Mouse (Mus musculus): Measurements from ENCODE around the gene Cwc22. TPM values are rescaled to one million over a fixed set of nuclear protein-coding genes. Genes with fewer than 3 reads are reported as not detected.

The Cwc22 gene
- polyA plus RNA-seq, 1 experiment from 2014 or later = 8.8 TPM

DNA sequence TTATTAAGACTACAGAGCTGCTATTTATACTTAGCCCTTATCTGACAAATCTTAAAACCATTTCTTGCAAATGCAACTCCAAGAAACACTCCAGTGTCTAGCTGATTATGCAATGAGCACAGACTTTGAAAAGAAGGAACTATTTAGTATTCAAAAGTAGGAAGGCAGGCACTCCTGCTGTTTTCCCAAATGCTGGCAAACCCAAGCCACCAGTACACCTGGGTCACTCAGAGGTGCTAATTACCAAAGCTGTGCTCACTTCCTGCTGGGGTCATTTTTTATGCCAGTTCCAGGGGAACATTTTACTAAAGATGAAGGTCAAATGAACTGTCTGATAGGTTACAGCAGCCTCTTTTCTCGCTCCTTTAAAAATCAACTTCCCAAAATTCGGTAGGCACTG lies 28.2 kb downstream of the Cwc22 start:
- Histone ChIP-seq H3K27me3 (replicated peaks; ENCODE audit: control insufficient read depth, insufficient read depth, low read length) (no peaks in the 10 kb centered on the region), H3K4me3 (ENCODE audit: low read depth, low read length) (no peak overlapping the region), H3K9ac (ENCODE audit: low read depth, low read length) (no peak overlapping the region), H3K4me1 (replicated peaks; ENCODE audit: control insufficient read depth, insufficient read depth, low read length) (no peaks in the 10 kb centered on the region), H3K36me3 (ENCODE audit: control insufficient read depth, insufficient read depth) (peaks cover 51% of the 10 kb centered on the region), H3K9me3 (ENCODE audit: control insufficient read depth) (no peaks in the 10 kb centered on the region), H3K27ac (ENCODE audit: low read depth, low read length) (no peak overlapping the region), H3K4me2 (replicated peaks; ENCODE audit: low read depth) (no peak overlapping the region)
- 90% methylated on average over 2 of the region's 2 CpGs for WGBS
- no peak for TF ChIP-seq CTCF (IDR thresholded peaks at IDR 0.05; ENCODE audit: low read depth)
- no peak for ATAC-seq

- 98% methylated on average over 3 of the region's 3 CpGs for WGBS
- no peak overlapping the region for H3K4me2 ChIP-seq (replicated peaks; ENCODE audit: low read depth)
- peaks cover 57% of the 10 kb centered on the region for H3K36me3 ChIP-seq (ENCODE audit: control insufficient read depth, insufficient read depth)
- H3K9me3 ChIP-seq (ENCODE audit: control insufficient read depth) = no peaks in the 10 kb centered on the region
- no peaks in the 10 kb centered on the region for H3K27me3 ChIP-seq (replicated peaks; ENCODE audit: control insufficient read depth, insufficient read depth, low read length)
- no peaks in the 10 kb centered on the region for H3K4me1 ChIP-seq (replicated peaks; ENCODE audit: control insufficient read depth, insufficient read depth, low read length)
- no peak overlapping the region for H3K4me3 ChIP-seq (ENCODE audit: low read depth, low read length)
- H3K9ac ChIP-seq (ENCODE audit: low read depth, low read length) = no peak overlapping the region
- TF ChIP-seq CTCF (IDR thresholded peaks at IDR 0.05; ENCODE audit: low read depth) = no peak
- no peak overlapping the region for H3K27ac ChIP-seq (ENCODE audit: low read depth, low read length)
- no peak for ATAC-seq
Measured at GRCm38 (mm10) chr2:77917360-77917734, 28.8 kb downstream of the Cwc22 start.

DNA sequence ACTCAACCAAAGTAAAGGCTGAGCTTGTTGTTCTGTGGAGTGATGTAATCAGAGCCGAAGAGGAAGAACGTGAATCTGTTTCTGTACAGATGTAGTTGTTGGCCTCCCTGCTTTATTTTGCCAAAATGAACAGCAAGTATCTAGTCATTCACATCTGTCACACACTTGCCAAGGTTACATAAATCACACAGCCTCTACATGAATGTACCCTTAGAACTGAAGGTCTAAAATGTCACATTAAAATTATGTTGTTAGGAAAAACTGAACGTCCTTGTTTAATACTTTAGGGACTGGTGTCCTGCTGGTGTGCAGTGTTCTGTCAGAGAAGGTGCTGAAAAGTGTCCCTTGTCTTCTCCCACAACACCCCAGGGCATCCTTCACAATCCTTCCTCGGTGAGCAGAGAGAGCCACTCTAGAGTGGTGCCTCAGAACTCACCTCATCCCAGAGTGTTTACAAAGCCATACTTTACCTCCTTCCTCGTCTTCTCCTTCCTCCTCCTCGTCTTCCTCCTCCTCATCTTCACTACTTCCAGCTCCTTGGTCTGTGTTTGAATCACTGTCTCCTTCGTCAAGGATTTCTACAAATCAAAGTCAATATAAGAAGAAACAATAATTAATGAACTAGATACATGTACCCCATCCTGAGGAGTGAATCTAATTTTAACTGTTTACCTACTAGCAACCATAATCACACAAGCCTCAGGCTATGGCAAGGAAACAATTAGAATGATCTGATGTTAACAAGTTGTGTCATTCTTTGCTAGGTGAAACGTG lies 29.4 kb downstream of the Cwc22 start:
- H3K27ac ChIP-seq (ENCODE audit: low read depth, low read length) = no peak overlapping the region
- TF ChIP-seq CTCF (IDR thresholded peaks at IDR 0.05; ENCODE audit: low read depth) = no peak
- H3K9ac ChIP-seq (ENCODE audit: low read depth, low read length) = no peak overlapping the region
- H3K4me1 ChIP-seq (replicated peaks; ENCODE audit: control insufficient read depth, insufficient read depth, low read length) = no peaks in the 10 kb centered on the region
- no peaks in the 10 kb centered on the region for H3K27me3 ChIP-seq (replicated peaks; ENCODE audit: control insufficient read depth, insufficient read depth, low read length)
- H3K4me2 ChIP-seq (replicated peaks; ENCODE audit: low read depth) = no peak overlapping the region
- WGBS = 83% methylated on average over 8 of the region's 8 CpGs
- no peak overlapping the region for H3K4me3 ChIP-seq (ENCODE audit: low read depth, low read length)
- no peaks in the 10 kb centered on the region for H3K9me3 ChIP-seq (ENCODE audit: control insufficient read depth)
- H3K36me3 ChIP-seq (ENCODE audit: control insufficient read depth, insufficient read depth) = peaks cover 57% of the 10 kb centered on the region
- ATAC-seq = no peak

DNA sequence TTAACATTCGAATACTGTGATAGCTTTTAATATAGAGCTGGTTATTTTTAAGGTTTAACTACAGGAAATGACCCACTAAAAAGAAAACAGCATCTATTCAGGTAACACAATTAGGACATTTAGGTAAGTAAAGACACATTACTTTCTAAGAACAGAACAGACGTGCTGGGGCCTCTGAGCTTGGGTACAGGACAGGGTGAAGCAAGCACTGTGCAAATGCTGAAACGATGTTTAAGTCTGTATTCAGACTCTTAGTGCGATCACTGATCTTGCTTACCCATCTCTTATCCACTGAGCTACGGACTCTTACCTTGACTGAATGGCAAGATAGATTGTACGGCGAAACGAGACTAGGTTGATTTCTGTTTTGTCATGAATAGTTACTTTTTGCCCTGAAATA lies 31.0 kb downstream of the Cwc22 start:
- Histone ChIP-seq H3K9ac (ENCODE audit: low read depth, low read length) (no peak overlapping the region), H3K27ac (ENCODE audit: low read depth, low read length) (no peak overlapping the region), H3K27me3 (replicated peaks; ENCODE audit: control insufficient read depth, insufficient read depth, low read length) (no peaks in the 10 kb centered on the region), H3K36me3 (ENCODE audit: control insufficient read depth, insufficient read depth) (peaks cover 56% of the 10 kb centered on the region), H3K4me2 (replicated peaks; ENCODE audit: low read depth) (no peak overlapping the region), H3K4me1 (replicated peaks; ENCODE audit: control insufficient read depth, insufficient read depth, low read length) (no peaks in the 10 kb centered on the region), H3K9me3 (ENCODE audit: control insufficient read depth) (no peaks in the 10 kb centered on the region), H3K4me3 (ENCODE audit: low read depth, low read length) (no peak overlapping the region)
- 97% methylated on average over 8 of the region's 8 CpGs for WGBS
- TF ChIP-seq CTCF (IDR thresholded peaks at IDR 0.05; ENCODE audit: low read depth) = no peak
- ATAC-seq = no peak

DNA sequence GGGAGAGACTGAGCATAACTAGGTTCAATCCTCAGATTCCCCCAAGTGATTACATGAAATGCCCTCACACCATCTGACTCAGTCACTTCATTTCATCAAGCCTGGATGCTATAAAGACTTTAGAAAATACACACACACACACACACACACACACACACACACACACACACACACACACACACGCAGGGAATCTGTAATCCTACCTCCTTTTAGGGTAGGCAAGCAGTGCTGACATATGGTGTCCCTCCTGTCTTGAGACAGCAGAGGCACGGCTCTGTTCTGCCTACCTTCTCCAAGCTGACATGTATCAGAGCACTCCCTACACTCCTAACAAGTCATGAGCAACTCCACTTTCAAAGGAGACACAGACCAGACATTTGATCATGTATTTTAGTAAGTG lies 32.5 kb downstream of the Cwc22 start:
- Histone ChIP-seq H3K4me2 (replicated peaks; ENCODE audit: low read depth) (no peak overlapping the region), H3K4me1 (replicated peaks; ENCODE audit: control insufficient read depth, insufficient read depth, low read length) (no peaks in the 10 kb centered on the region), H3K27me3 (replicated peaks; ENCODE audit: control insufficient read depth, insufficient read depth, low read length) (no peaks in the 10 kb centered on the region), H3K9me3 (ENCODE audit: control insufficient read depth) (no peaks in the 10 kb centered on the region), H3K9ac (ENCODE audit: low read depth, low read length) (no peak overlapping the region), H3K4me3 (ENCODE audit: low read depth, low read length) (no peak overlapping the region), H3K27ac (ENCODE audit: low read depth, low read length) (no peak overlapping the region), H3K36me3 (ENCODE audit: control insufficient read depth, insufficient read depth) (peaks cover 49% of the 10 kb centered on the region)
- 78% methylated on average over 2 of the region's 2 CpGs for WGBS
- ATAC-seq = no peak
- TF ChIP-seq CTCF (IDR thresholded peaks at IDR 0.05; ENCODE audit: low read depth) = no peak

DNA sequence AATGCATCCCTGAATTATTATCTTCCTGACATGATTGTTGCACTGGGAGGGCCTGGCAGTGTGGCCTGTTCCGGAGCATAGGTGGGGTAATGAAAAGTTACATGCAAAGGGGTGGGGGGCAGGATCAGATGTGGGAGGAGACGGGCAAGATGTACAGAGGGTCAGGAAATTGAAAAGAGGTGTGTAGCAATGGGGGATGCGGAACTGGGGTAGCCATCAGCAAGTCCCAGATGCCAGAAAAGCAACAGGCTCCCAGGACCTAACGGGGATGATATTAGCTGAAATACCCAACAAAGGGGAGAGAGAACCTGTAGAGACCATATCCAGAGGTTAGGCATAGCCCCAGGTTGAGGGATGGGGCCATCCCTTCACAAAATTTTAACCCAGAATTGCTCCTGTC lies 34.0 kb downstream of the Cwc22 start:
- H3K9me3 ChIP-seq (ENCODE audit: control insufficient read depth) = no peaks in the 10 kb centered on the region
- no peaks in the 10 kb centered on the region for H3K4me1 ChIP-seq (replicated peaks; ENCODE audit: control insufficient read depth, insufficient read depth, low read length)
- H3K9ac ChIP-seq (ENCODE audit: low read depth, low read length) = no peak overlapping the region
- H3K4me2 ChIP-seq (replicated peaks; ENCODE audit: low read depth) = no peak overlapping the region
- 89% methylated on average over 4 of the region's 4 CpGs for WGBS
- H3K36me3 ChIP-seq (ENCODE audit: control insufficient read depth, insufficient read depth) = peaks cover 47% of the 10 kb centered on the region
- no peak for TF ChIP-seq CTCF (IDR thresholded peaks at IDR 0.05; ENCODE audit: low read depth)
- no peak overlapping the region for H3K27ac ChIP-seq (ENCODE audit: low read depth, low read length)
- no peak overlapping the region for H3K4me3 ChIP-seq (ENCODE audit: low read depth, low read length)
- H3K27me3 ChIP-seq (replicated peaks; ENCODE audit: control insufficient read depth, insufficient read depth, low read length) = no peaks in the 10 kb centered on the region
- ATAC-seq = no peak

Data from intestine, postnatal 0 days (tissue).